Mouse (Mus musculus): ENCODE measurements around the gene Nek11.

GRCm38 (mm10) chr9:105376954-105377530, 18.3 kb downstream of the Nek11 start:
- no peak for TF ChIP-seq CTCF (IDR thresholded peaks at IDR 0.05; ENCODE audit: low read depth, low read length)
- TF ChIP-seq POLR2A (IDR thresholded peaks at IDR 0.05; ENCODE audit: extremely low read depth, insufficient read depth, low read length): no peak
